ENCODE assay signal across 9 mouse cellular contexts in the genomic region with DNA sequence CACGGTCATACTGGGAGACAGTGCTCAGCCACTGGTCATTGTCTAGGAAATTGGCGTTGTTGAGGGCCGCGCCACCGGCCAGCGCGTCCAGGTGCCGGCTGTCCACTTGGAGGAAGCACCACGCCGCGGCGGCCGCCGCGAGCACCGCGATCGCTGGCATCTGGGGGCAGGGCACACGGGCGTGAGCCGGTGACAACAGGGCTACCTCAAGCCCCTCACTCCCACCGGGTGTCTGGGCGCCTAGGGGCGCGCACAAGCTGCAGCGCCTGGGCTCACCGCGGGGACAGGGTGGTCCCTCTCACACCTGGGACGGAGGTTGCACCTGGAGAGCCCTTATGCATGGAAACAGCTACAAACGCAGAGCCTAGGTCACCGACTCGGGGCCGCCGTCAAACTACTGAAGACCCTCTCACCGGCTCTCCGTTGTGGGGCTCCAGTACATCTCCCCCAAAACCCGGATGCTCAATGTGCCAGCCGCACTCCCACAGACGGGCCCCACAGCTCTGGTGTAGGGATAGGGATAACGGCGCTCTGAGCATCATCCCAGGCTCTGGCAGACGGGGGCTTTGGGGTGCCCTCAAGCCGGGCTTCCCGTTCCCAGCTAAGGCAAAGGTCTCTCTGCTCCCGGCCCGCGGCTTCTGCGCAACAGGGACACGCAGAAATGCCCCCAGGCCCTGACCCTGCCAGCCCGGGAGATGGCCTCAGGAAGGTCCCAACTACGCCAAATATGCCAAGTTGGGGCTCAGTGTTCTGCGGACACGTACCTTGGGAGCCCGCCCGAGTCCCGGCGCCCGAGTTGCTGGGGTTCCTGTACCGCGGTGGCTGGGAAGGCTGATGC. TPM values are rescaled to one million over a fixed set of nuclear protein-coding genes. Genes with fewer than 3 reads are reported as not detected.
DNase-seq lines count a peak whose midpoint lies in the region; ATAC-seq and TF ChIP-seq lines count a peak whose summit lies in the region.
"Had no signal": no experiment of that assay in that cellular context is flagged by ENCODE, and none has a peak within 500 bp of the region (broad histone marks: within the 10 kb centered on the region; RNA-seq: fewer than 3 reads in every experiment).

No protein-coding gene starts in this region.

- WGBS in kidney, embryonic 14.5 days, result 3% methylated on average over 58 of the region's 60 CpGs
- under 1% methylated on average over 60 of the region's 60 CpGs for WGBS in forebrain, postnatal 0 days
- WGBS in midbrain, embryonic 12.5 days, result 2% methylated on average over 60 of the region's 60 CpGs

- DNase-seq in kidney, postnatal 36 days, result no peak
- DNase-seq in cerebellum, adult 11-12 months, result peak; percentile 56
- peak; percentile 16 for DNase-seq in forebrain, postnatal 0 days
- no peak for DNase-seq in adipocyte (ENCODE audit: low spot score)
- DNase-seq in left cerebral cortex, postnatal 14 days (ENCODE audit: low spot score in 2 of 2), result no peak
- DNase-seq in c-Kit-positive CD71-positive TER-119-positive erythroid progenitor cells, embryonic 14.5 days (ENCODE audit: low spot score), result no peak

- peaks cover 17% of the 10 kb centered on the region for H3K27me3 ChIP-seq in kidney, embryonic 14.5 days (ENCODE audit: control insufficient read depth, insufficient read depth, low read length)
- no peaks in the 10 kb centered on the region for H3K27me3 ChIP-seq in forebrain, postnatal 0 days (ENCODE audit: insufficient read depth, low read length)
- H3K27me3 ChIP-seq in midbrain, embryonic 12.5 days, result peaks cover 30% of the 10 kb centered on the region

- H3K36me3 ChIP-seq in kidney, embryonic 14.5 days (ENCODE audit: control insufficient read depth, insufficient read depth, low read length), result no peaks in the 10 kb centered on the region
- H3K36me3 ChIP-seq in forebrain, postnatal 0 days (ENCODE audit: insufficient read depth), result no peaks in the 10 kb centered on the region
- H3K36me3 ChIP-seq in midbrain, embryonic 12.5 days, result no peaks in the 10 kb centered on the region

- no peaks in the 10 kb centered on the region for H3K9me3 ChIP-seq in kidney, embryonic 14.5 days (ENCODE audit: control insufficient read depth, low read length)
- no peaks in the 10 kb centered on the region for H3K9me3 ChIP-seq in forebrain, postnatal 0 days (ENCODE audit: low read length)
- no peaks in the 10 kb centered on the region for H3K9me3 ChIP-seq in midbrain, embryonic 12.5 days

- no peak overlapping the region for H3K9ac ChIP-seq in kidney, embryonic 14.5 days (ENCODE audit: low read depth, low read length)
- H3K9ac ChIP-seq in forebrain, postnatal 0 days, result peak overlapping the region; percentile 65
- H3K9ac ChIP-seq in midbrain, embryonic 12.5 days (replicated peaks), result peak overlapping the region; percentile 76

- H3K4me1 ChIP-seq in kidney, embryonic 14.5 days (ENCODE audit: control insufficient read depth, insufficient read depth, low read length), result no peaks in the 10 kb centered on the region
- H3K4me1 ChIP-seq in forebrain, postnatal 0 days (ENCODE audit: insufficient read depth), result no peaks in the 10 kb centered on the region
- peaks cover 7% of the 10 kb centered on the region for H3K4me1 ChIP-seq in midbrain, embryonic 12.5 days

- ATAC-seq in kidney, embryonic 14.5 days (ENCODE audit: low FRiP score, low TSS enrichment), result 0 out of 2 replicates have a peak, but pooled peaks have one; percentile 32
- peak; percentile 80 for ATAC-seq in forebrain, postnatal 0 days
- peak; percentile 58 for ATAC-seq in midbrain, embryonic 12.5 days (ENCODE audit: low FRiP score, low read depth)

- no peak for TF ChIP-seq CTCF in forebrain, postnatal 0 days (IDR thresholded peaks at IDR 0.05; ENCODE audit: low read depth)

- intact Hi-C loops in left cerebral cortex, postnatal 14 days (cut with DNase I), result loop anchor here (1.0 to 5.0 kb wide), 6 partner anchors 135 to 626 kb away; no protein-coding TSS in a partner anchor

- H3K4me2 ChIP-seq in kidney, embryonic 14.5 days (replicated peaks; ENCODE audit: low read depth, low read length), result peak overlapping the region; percentile 77
- peak overlapping the region; percentile 61 for H3K4me2 ChIP-seq in forebrain, postnatal 0 days (ENCODE audit: low read depth)
- H3K4me2 ChIP-seq in midbrain, embryonic 12.5 days (replicated peaks), result peak overlapping the region; percentile 86

- H3K4me3 ChIP-seq in kidney, embryonic 14.5 days (ENCODE audit: low read length), result peak overlapping the region; percentile 36
- H3K4me3 ChIP-seq in forebrain, postnatal 0 days (ENCODE audit: low read depth, low read length), result peak overlapping the region; percentile 60
- H3K4me3 ChIP-seq in midbrain, embryonic 12.5 days, result peak overlapping the region; percentile 57

- H3K27ac ChIP-seq in kidney, embryonic 14.5 days (ENCODE audit: low read depth, low read length), result no peak overlapping the region
- no peak overlapping the region for H3K27ac ChIP-seq in forebrain, postnatal 0 days (ENCODE audit: low read depth, low read length)
- peak overlapping the region; percentile 35; the same call in 1 of the 2 replicates for H3K27ac ChIP-seq in midbrain, embryonic 12.5 days (replicated peaks)

RNA-seq across cellular contexts. Expression of a gene that starts 0.5 kb away (rescaled TPM):
- polyA plus RNA-seq in kidney, embryonic 14.5 days (2014; fragmentation: Nextera tagmentation; extraction: Ambion mirVana), result 0.30 and 0.50 TPM in 2 replicates
- total RNA-seq in forebrain, postnatal 0 days (2014; rRNA removed), result 46.5 and 69.4 TPM in 2 replicates
- polyA plus RNA-seq in forebrain, postnatal 0 days (2015; fragmentation: Nextera tagmentation; extraction: Ambion mirVana), result 60.5 and 64.6 TPM in 2 replicates
- polyA plus RNA-seq in midbrain, embryonic 12.5 days (2016; fragmentation: Nextera tagmentation; extraction: Ambion mirVana), result 22.4 and 28.1 TPM in 2 replicates
- total RNA-seq in left cerebral cortex, postnatal 14 days (2021), result 100 to 1,000 TPM; 297 to 320 TPM
- total RNA-seq: MEL had no signal

Comparison
In these comparisons a context has a peak if more than half of its experiments do, and no peak if none do; other contexts are left out.
1. DNase-seq: peak in cerebellum, adult 11-12 months (single experiment) and forebrain, postnatal 0 days (single experiment); none in kidney, postnatal 36 days (0 of 2), adipocyte (single experiment), left cerebral cortex, postnatal 14 days (0 of 2) and c-Kit-positive CD71-positive TER-119-positive erythroid progenitor cells, embryonic 14.5 days (single experiment).
2. RNA of a gene that starts 0.5 kb away (polyA plus RNA-seq): 60.5 to 64.6 TPM in forebrain, postnatal 0 days and 22.4 to 28.1 TPM in midbrain, embryonic 12.5 days; 0.30 to 0.50 TPM in kidney, embryonic 14.5 days; every median in the first group is over 10 times any median in the second.
3. Peak in every context shown above with its lines, with median percentiles within 50 percentile points of each other: ATAC-seq, H3K4me2 ChIP-seq and H3K4me3 ChIP-seq.